Mouse (Mus musculus) yolk sac, embryonic 10.5 days (tissue): Measurements from ENCODE around the gene Olfr235.
"Not testable (repeated sequence)": the region's sequence is repeated elsewhere in the genome, so short reads cannot be mapped to it uniquely, and the experiment has no call there.

Experiments used
- DNase-seq: peaks from one replicate; pipeline ENCODE4 v3.0.0-alpha.2; 2017; ENCODE audit warnings: low spot score

The Olfr235 gene

DNA sequence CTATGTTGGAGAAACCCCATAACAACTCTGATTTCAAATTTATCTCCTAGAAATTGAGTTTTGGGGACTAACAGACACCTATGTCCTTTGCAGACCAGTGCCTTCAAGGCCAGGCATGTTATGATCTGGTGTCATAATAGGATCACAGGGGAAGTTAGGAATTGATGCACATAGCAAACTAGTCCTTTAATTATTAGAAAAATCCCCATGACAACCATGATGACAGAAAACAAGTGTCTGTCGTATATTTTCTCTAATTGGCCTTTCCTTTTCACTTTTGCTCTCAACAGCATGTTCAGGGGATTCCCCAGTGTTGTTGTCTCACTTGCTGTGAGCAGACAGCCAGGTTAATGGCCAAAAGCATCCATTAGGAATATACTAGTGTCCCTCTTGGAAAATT, at the start of gene Olfr235:
Gene Olfr235, plus strand, starts transcription at position 301 of the 400 bp plus-strand sequence.
- no peak for DNase-seq

DNA sequence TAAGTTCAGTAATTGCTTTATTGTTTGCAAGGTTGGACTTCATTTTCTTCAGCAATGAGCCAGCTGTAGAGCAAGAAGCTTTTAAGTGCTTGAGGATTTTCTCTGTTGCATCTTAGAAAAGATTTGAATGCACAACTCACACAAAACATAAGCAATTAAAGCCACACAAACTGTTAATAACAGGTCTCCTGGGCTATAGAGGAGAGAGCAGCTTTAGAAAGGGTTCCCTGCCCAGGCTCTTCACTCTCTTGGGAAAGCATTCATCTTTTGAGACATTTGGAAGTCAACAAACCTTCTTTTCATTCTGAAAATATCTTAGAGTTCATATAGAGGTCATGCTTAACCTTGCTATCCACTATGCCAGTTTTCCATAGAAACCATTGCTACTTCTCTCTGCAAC, 28.3 kb upstream of the Olfr235 start, which contains the start of gene Olfr1432:
Gene Olfr1432, minus strand, starts transcription at position 101 of the 400 bp plus-strand sequence.
- DNase-seq, result not testable (repeated sequence)

DNA sequence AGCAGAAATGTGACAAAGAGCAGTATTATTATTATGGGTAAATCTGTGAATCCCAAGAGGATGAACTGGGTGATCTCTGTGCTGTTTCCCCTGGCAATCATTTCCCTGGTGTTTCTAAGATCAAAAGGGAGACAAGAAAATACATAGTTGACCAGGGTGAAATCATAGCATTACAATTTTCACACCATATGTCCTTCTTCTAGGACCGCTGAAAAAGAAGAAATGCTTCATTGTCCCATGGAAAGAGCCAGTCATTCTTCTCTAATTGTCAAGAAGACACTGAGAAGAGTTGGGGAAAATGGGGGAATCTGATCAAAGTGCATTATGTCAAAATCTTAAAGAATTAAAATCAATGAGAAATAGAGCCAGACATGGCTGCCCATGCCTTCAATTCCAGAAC, 19.3 kb upstream of the Olfr235 start, which contains the start of gene Olfr262:
Gene Olfr262, minus strand, starts transcription at position 101 of the 400 bp plus-strand sequence.
- DNase-seq, result no peak

DNA sequence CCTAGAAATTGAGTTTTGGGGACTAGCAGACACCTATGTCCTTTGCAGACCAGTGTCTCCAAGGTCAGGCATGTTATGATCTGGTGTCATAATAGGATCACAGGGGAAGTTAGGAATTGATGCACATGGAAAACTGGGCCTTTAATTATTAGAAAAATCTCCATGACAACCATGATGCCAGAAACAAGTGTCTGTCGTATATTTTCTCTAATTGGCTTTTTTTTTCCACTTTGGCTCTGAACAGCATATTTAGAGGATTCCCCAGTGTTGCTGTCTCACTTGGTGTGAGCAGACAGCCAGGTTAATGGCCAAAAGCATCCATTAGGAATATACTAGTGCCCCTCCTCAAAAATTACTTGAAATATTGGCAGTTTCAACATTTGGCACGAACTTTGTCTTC, 18.7 kb downstream of the Olfr235 start, which contains the start of gene Olfr1434:
Gene Olfr1434, plus strand, starts transcription at position 301 of the 400 bp plus-strand sequence.
- no peak for DNase-seq

DNA sequence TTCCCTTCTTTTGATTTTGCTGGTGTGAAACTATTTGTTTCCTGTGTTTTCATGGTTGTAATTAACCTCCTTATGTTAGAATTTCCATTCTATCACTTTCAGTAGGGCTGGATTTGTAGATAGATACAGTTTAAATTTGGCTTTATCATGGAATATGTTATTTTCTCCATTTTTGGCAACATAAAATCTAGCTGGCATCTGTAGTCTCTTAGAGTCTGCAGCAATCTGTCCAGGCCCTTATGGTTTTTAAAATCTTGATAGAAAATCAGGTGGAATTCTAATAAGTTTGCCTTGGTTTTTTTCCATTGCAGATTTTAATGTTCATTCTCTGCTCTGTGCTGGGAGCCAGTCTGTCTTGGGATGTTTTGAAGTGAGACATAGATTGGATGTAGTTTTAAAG, 32.1 kb downstream of the Olfr235 start:
- no peak for DNase-seq

GRCm38 (mm10) chr19:12299030-12299429, 38.2 kb downstream of the Olfr235 start, which contains the start of gene Olfr1436:
Gene Olfr1436 (minus strand): TSS chr19:12299130.
- DNase-seq, result not testable (repeated sequence)
